Mouse (Mus musculus) adrenal gland, adult 8-10 months (tissue): Measurements from ENCODE around the gene Fancc. TPM values are rescaled to one million over a fixed set of nuclear protein-coding genes. Genes with fewer than 3 reads are reported as not detected.
"Not testable (repeated sequence)": the region's sequence is repeated elsewhere in the genome, so short reads cannot be mapped to it uniquely, and the experiment has no call there.

ENCODE experiments used
- DNase-seq: peaks from one replicate; pipeline ENCODE4 v3.0.0; 2022
- total RNA-seq, 4 experiments: library from RNA; stranded (reverse); gene quantifications; 2 replicates each; pipeline ENCODE4 v1.2.4; 2022

The Fancc gene
- total RNA-seq, 4 experiments from 2014 or later: 11.8 to 15.2 (median 13.1) TPM

- DNase-seq: no peak
These were observed 17.9 kb upstream of the Fancc start for GRCm38 (mm10) chr13:63514931-63515360.

GRCm38 (mm10) chr13:63513374-63514098 lies 16.5 kb upstream of the Fancc start:
- no peak for DNase-seq

- DNase-seq: peak; percentile 42
These were observed 15.3 kb upstream of the Fancc start for GRCm38 (mm10) chr13:63512411-63512810.

GRCm38 (mm10) chr13:63507821-63508220 lies 10.7 kb upstream of the Fancc start:
- no peak for DNase-seq

GRCm38 (mm10) chr13:63507001-63507556 lies 10.0 kb upstream of the Fancc start:
- DNase-seq: peak; percentile 43

- no peak for DNase-seq
These were observed 9.3 kb upstream of the Fancc start for GRCm38 (mm10) chr13:63506364-63506763.

GRCm38 (mm10) chr13:63502391-63502790 lies 5.3 kb upstream of the Fancc start:
- DNase-seq: no peak

GRCm38 (mm10) chr13:63499489-63499888 lies 2.4 kb upstream of the Fancc start:
- no peak for DNase-seq

GRCm38 (mm10) chr13:63487707-63488042 lies 9.4 kb downstream of the Fancc start:
- DNase-seq: no peak

GRCm38 (mm10) chr13:63486791-63487706 lies 10.0 kb downstream of the Fancc start:
- DNase-seq: no peak

GRCm38 (mm10) chr13:63475356-63475755 lies 21.7 kb downstream of the Fancc start:
- DNase-seq: no peak

GRCm38 (mm10) chr13:63452898-63453297 lies 44.2 kb downstream of the Fancc start:
- DNase-seq: no peak

GRCm38 (mm10) chr13:63451140-63451539 lies 45.9 kb downstream of the Fancc start:
- no peak for DNase-seq

GRCm38 (mm10) chr13:63445419-63445818 lies 51.7 kb downstream of the Fancc start:
- DNase-seq: no peak

- DNase-seq: no peak
These were observed 64.3 kb downstream of the Fancc start for GRCm38 (mm10) chr13:63432759-63433158.

GRCm38 (mm10) chr13:63431857-63432191 lies 65.3 kb downstream of the Fancc start:
- DNase-seq: no peak

GRCm38 (mm10) chr13:63431030-63431856 lies 65.8 kb downstream of the Fancc start:
- peak; percentile 94 for DNase-seq

- DNase-seq: no peak
These were observed 66.4 kb downstream of the Fancc start for GRCm38 (mm10) chr13:63430681-63431029.

GRCm38 (mm10) chr13:63430206-63430605 lies 66.9 kb downstream of the Fancc start:
- DNase-seq: no peak

- not testable (repeated sequence) for DNase-seq
These were observed 68.9 kb downstream of the Fancc start for GRCm38 (mm10) chr13:63428211-63428610.

- no peak for DNase-seq
These were observed 74.0 kb downstream of the Fancc start for GRCm38 (mm10) chr13:63423060-63423459.

- no peak for DNase-seq
These were observed 75.9 kb downstream of the Fancc start for GRCm38 (mm10) chr13:63421225-63421624.

GRCm38 (mm10) chr13:63418148-63418547 lies 78.9 kb downstream of the Fancc start:
- DNase-seq: no peak
